13 mouse cellular contexts compared by ENCODE assay signal in genomic region chr15:88870418-88871185, GRCm38 (mm10). TPM values are rescaled to one million over a fixed set of nuclear protein-coding genes. Genes with fewer than 3 reads are reported as not detected.
DNase-seq lines count a peak whose midpoint lies in the region; ATAC-seq lines count a peak whose summit lies in the region.
"Had no signal": no experiment of that assay in that cellular context is flagged by ENCODE, and none has a peak within 500 bp of the region (broad histone marks: within the 10 kb centered on the region; RNA-seq: fewer than 3 reads in every experiment).

No protein-coding gene starts in this region.

- no peak overlapping the region for H3K4me3 ChIP-seq in intestine, embryonic 16.5 days (ENCODE audit: low read length)
- no peak overlapping the region for H3K4me3 ChIP-seq in intestine, embryonic 15.5 days (replicated peaks)
- H3K4me3 ChIP-seq in embryonic facial prominence, embryonic 10.5 days: no peak overlapping the region
- no peak overlapping the region for H3K4me3 ChIP-seq in liver, embryonic 15.5 days (replicated peaks)
- H3K4me3 ChIP-seq: heart, embryonic 13.5 days; lung, embryonic 15.5 days had no signal

- H3K4me2 ChIP-seq in intestine, embryonic 16.5 days (ENCODE audit: low read depth, low read length): no peak overlapping the region
- no peak overlapping the region for H3K4me2 ChIP-seq in intestine, embryonic 15.5 days (replicated peaks)
- no peak overlapping the region for H3K4me2 ChIP-seq in liver, embryonic 15.5 days
- H3K4me2 ChIP-seq: heart, embryonic 13.5 days; lung, embryonic 15.5 days; midbrain, embryonic 11.5 days had no signal

- no peak overlapping the region for H3K27ac ChIP-seq in intestine, embryonic 16.5 days (ENCODE audit: low read length)
- no peak overlapping the region for H3K27ac ChIP-seq in intestine, embryonic 15.5 days
- H3K27ac ChIP-seq in embryonic facial prominence, embryonic 10.5 days (replicated peaks): 0 out of 2 replicates have a peak overlapping the region, but pooled peaks have one; percentile 14
- H3K27ac ChIP-seq in liver, embryonic 15.5 days (replicated peaks): peak overlapping the region; percentile 64
- H3K27ac ChIP-seq: heart, embryonic 13.5 days; lung, embryonic 15.5 days had no signal

- ATAC-seq in intestine, embryonic 16.5 days: no peak
- no peak for ATAC-seq in intestine, embryonic 15.5 days
- ATAC-seq in liver, embryonic 15.5 days (ENCODE audit: insufficient read depth): peak; percentile 66
- ATAC-seq: hindbrain, embryonic 16.5 days had no signal

- no peaks in the 10 kb centered on the region for H3K36me3 ChIP-seq in intestine, embryonic 16.5 days (ENCODE audit: control insufficient read depth, insufficient read depth, low read length)
- no peaks in the 10 kb centered on the region for H3K36me3 ChIP-seq in intestine, embryonic 15.5 days
- peaks cover 24% of the 10 kb centered on the region for H3K36me3 ChIP-seq in embryonic facial prominence, embryonic 10.5 days (replicated peaks)
- H3K36me3 ChIP-seq in liver, embryonic 15.5 days (replicated peaks): no peaks in the 10 kb centered on the region

- 0 out of 2 replicates have a peak overlapping the region, but pooled peaks have one; percentile 1 for H3K9ac ChIP-seq in intestine, embryonic 16.5 days (ENCODE audit: low read depth, low read length)
- H3K9ac ChIP-seq in intestine, embryonic 15.5 days: no peak overlapping the region
- H3K9ac ChIP-seq in liver, embryonic 15.5 days: no peak overlapping the region
- H3K9ac ChIP-seq: heart, embryonic 13.5 days; lung, embryonic 15.5 days had no signal

- H3K4me1 ChIP-seq in intestine, embryonic 16.5 days (ENCODE audit: control insufficient read depth, insufficient read depth, low read length): peaks cover 28% of the 10 kb centered on the region
- H3K4me1 ChIP-seq in intestine, embryonic 15.5 days (replicated peaks): peaks cover 27% of the 10 kb centered on the region
- peaks cover 32% of the 10 kb centered on the region for H3K4me1 ChIP-seq in embryonic facial prominence, embryonic 10.5 days
- peaks cover 27% of the 10 kb centered on the region for H3K4me1 ChIP-seq in liver, embryonic 15.5 days (replicated peaks)

- no peaks in the 10 kb centered on the region for H3K9me3 ChIP-seq in intestine, embryonic 16.5 days (ENCODE audit: control insufficient read depth, low read length)
- no peaks in the 10 kb centered on the region for H3K9me3 ChIP-seq in intestine, embryonic 15.5 days
- H3K9me3 ChIP-seq in embryonic facial prominence, embryonic 10.5 days: no peaks in the 10 kb centered on the region; the same call in 1 of the 2 replicates
- no peaks in the 10 kb centered on the region for H3K9me3 ChIP-seq in liver, embryonic 15.5 days (replicated peaks)
- H3K9me3 ChIP-seq: heart, embryonic 13.5 days; lung, embryonic 15.5 days had no signal

- H3K27me3 ChIP-seq in intestine, embryonic 16.5 days (replicated peaks; ENCODE audit: control insufficient read depth, insufficient read depth, low read length): no peaks in the 10 kb centered on the region
- H3K27me3 ChIP-seq in intestine, embryonic 15.5 days (replicated peaks): no peaks in the 10 kb centered on the region
- H3K27me3 ChIP-seq in embryonic facial prominence, embryonic 10.5 days (replicated peaks; ENCODE audit: low read depth, poor library complexity, severe bottlenecking): peaks cover 7% of the 10 kb centered on the region
- no peaks in the 10 kb centered on the region for H3K27me3 ChIP-seq in liver, embryonic 15.5 days
- H3K27me3 ChIP-seq: heart, embryonic 13.5 days; lung, embryonic 15.5 days had no signal

- peak; percentile 88 for DNase-seq in adrenal gland, adult 2 months
- no peak for DNase-seq in embryonic facial prominence, embryonic 10.5 days (ENCODE audit: low spot score)
- no peak for DNase-seq in retina, embryonic 14.5 days (ENCODE audit: low spot score)
- DNase-seq in thymus, postnatal 10 days (ENCODE audit: low spot score in 2 of 2): no peak
- DNase-seq in left cerebral cortex, adult 9 months (ENCODE audit: low spot score in 2 of 2): no peak
- DNase-seq: cerebellum, adult 8-10 months had no signal

- 71% methylated on average over 5 of the region's 5 CpGs for WGBS in intestine, embryonic 16.5 days
- WGBS in intestine, embryonic 15.5 days: 69% methylated on average over 5 of the region's 5 CpGs
- 77% methylated on average over 5 of the region's 5 CpGs for WGBS in embryonic facial prominence, embryonic 10.5 days
- WGBS in liver, embryonic 15.5 days (ENCODE audit: insufficient replicate concordance): 45% methylated on average over 5 of the region's 5 CpGs

RNA-seq across cellular contexts. Expression of gene Pim3, which starts 8.6 kb away (rescaled TPM):
- 45.7 and 46.3 TPM in 2 replicates for polyA plus RNA-seq in intestine, embryonic 16.5 days (2015; fragmentation: Nextera tagmentation; extraction: Ambion mirVana)
- polyA plus RNA-seq in intestine, embryonic 15.5 days (2015; fragmentation: Nextera tagmentation; extraction: Ambion mirVana): 53.8 and 54.5 TPM in 2 replicates
- 100 to 1,000 TPM in 1 of 2 experiments, 10 to 100 TPM in 1; 71.7 to 105 TPM for total RNA-seq in adrenal gland, adult 2 months (2021)
- polyA plus RNA-seq in adrenal gland, adult 2 months (2012; rRNA removed): 156 and 157 TPM in 2 replicates
- 43.6 and 49.0 TPM in 2 replicates for polyA plus RNA-seq in embryonic facial prominence, embryonic 10.5 days (2016; fragmentation: Nextera tagmentation; extraction: Ambion mirVana)
- 22.0 and 34.4 TPM in 2 replicates for polyA plus RNA-seq in liver, embryonic 15.5 days (2015; fragmentation: Nextera tagmentation; extraction: Ambion mirVana)

RNA-seq across cellular contexts. Expression of gene Creld2, which starts 51.2 kb away (rescaled TPM):
- polyA plus RNA-seq in intestine, embryonic 16.5 days (2015; fragmentation: Nextera tagmentation; extraction: Ambion mirVana): 123 and 137 TPM in 2 replicates
- polyA plus RNA-seq in intestine, embryonic 15.5 days (2015; fragmentation: Nextera tagmentation; extraction: Ambion mirVana): 97.9 and 131 TPM in 2 replicates
- 10 to 100 TPM; 44.8 to 45.6 TPM for total RNA-seq in adrenal gland, adult 2 months (2021)
- polyA plus RNA-seq in adrenal gland, adult 2 months (2012; rRNA removed): 25.5 and 25.7 TPM in 2 replicates
- polyA plus RNA-seq in embryonic facial prominence, embryonic 10.5 days (2016; fragmentation: Nextera tagmentation; extraction: Ambion mirVana): 92.2 and 93.9 TPM in 2 replicates
- 39.6 and 46.2 TPM in 2 replicates for polyA plus RNA-seq in liver, embryonic 15.5 days (2015; fragmentation: Nextera tagmentation; extraction: Ambion mirVana)

RNA-seq across cellular contexts. Expression of gene Alg12, which starts 51.5 kb away (rescaled TPM):
- 16.7 and 16.9 TPM in 2 replicates for polyA plus RNA-seq in intestine, embryonic 16.5 days (2015; fragmentation: Nextera tagmentation; extraction: Ambion mirVana)
- polyA plus RNA-seq in intestine, embryonic 15.5 days (2015; fragmentation: Nextera tagmentation; extraction: Ambion mirVana): 12.7 and 14.0 TPM in 2 replicates
- 10 to 100 TPM; 15.2 to 19.2 TPM for total RNA-seq in adrenal gland, adult 2 months (2021)
- 20.4 and 21.2 TPM in 2 replicates for polyA plus RNA-seq in adrenal gland, adult 2 months (2012; rRNA removed)
- 10.9 and 12.5 TPM in 2 replicates for polyA plus RNA-seq in embryonic facial prominence, embryonic 10.5 days (2016; fragmentation: Nextera tagmentation; extraction: Ambion mirVana)
- polyA plus RNA-seq in liver, embryonic 15.5 days (2015; fragmentation: Nextera tagmentation; extraction: Ambion mirVana): 5.5 and 6.0 TPM in 2 replicates

Comparison
In these comparisons a context has a peak if more than half of its experiments do, and no peak if none do; other contexts are left out.
1. H3K27ac ChIP-seq: peak in embryonic facial prominence, embryonic 10.5 days (single experiment) and liver, embryonic 15.5 days (single experiment); none in intestine, embryonic 16.5 days (single experiment) and intestine, embryonic 15.5 days (single experiment).